Mouse (Mus musculus): ENCODE measurements at regions not wholly inside any gene's neighbourhood (a gene's known extent, or its start where the extent isn't known, plus 50 kb on each side); places are given as distances from the start of the nearest gene placed in this dataset.

DNA sequence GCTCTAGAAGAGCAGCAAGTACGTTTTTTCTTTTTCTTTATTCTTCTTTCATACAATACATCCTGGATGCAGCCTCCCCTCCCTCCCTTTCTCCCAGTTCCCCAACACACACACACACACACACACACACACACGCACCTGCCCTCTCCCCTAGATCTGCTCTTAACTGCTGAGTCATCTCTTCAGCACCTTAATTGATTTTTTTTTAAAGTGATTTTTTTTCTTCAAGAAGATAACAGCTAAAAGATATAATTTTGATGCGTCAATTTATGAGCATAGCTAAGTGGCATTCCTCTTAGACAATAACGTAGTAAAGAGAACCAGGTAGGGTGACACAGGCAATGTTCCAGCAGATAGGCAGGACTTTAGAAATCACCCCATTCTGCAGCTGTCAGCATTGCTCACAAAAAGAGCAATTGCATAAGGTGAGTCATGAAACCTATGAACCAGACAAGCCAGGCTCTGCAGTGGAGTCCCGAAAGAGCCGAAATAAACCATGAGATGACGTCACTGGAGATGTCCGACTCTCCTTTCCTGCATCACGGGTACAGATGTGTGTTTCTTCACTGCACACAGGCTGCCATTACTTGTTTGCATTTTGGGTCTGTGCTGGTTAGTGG lies 63.9 kb upstream of the Tnrc6a start:
- no peak for TF ChIP-seq CTCF (IDR thresholded peaks at IDR 0.05; ENCODE audit: low read depth, low read length)
- TF ChIP-seq POLR2A (IDR thresholded peaks at IDR 0.05; ENCODE audit: extremely low read depth, insufficient read depth, low read length) = no peak
